Mouse (Mus musculus) megakaryocyte, adult 5-6 weeks (primary cell): ENCODE measurements around the gene Arid5a. TPM values are rescaled to one million over a fixed set of nuclear protein-coding genes. Genes with fewer than 3 reads are reported as not detected.

ENCODE experiments used
- ATAC-seq: 2 replicates; pipeline ENCODE4 v1.8.0; 2016; ENCODE audit warnings: mild to moderate bottlenecking, inconsistent platforms; ENCODE audit not compliant: poor library complexity, severe bottlenecking
- total RNA-seq, 2 experiments: library from RNA; stranded (forward) in 1 of 2; stranded (reverse) in 1 of 2; fragments of 153-499, 151-499 nt in 1 of 2; fragments of 221-1000, 200-1000 nt in 1 of 2; gene quantifications; 2 replicates each; pipeline versions ENCODE4 v1.2.3 to v1.2.4; 2015 to 2017

Gene Arid5a
- total RNA-seq, 2 experiments from 2014 or later, result 14.6 to 31.9 TPM

- ATAC-seq, result no peak
Measured at GRCm38 (mm10) chr1:36281849-36282248, 25.7 kb upstream of the Arid5a start.

- ATAC-seq, result no peak
Measured at GRCm38 (mm10) chr1:36293470-36293869, 14.1 kb upstream of the Arid5a start.

GRCm38 (mm10) chr1:36294402-36294801, 13.1 kb upstream of the Arid5a start:
- ATAC-seq, result no peak

- ATAC-seq, result peak; percentile 85
Measured at GRCm38 (mm10) chr1:36296466-36297149, 10.9 kb upstream of the Arid5a start.

- no peak for ATAC-seq
Measured at GRCm38 (mm10) chr1:36298107-36298506, 9.4 kb upstream of the Arid5a start.

GRCm38 (mm10) chr1:36299126-36299525, 8.4 kb upstream of the Arid5a start:
- ATAC-seq, result no peak

- no peak for ATAC-seq
Measured at GRCm38 (mm10) chr1:36299676-36300075, 7.9 kb upstream of the Arid5a start.

- no peak for ATAC-seq
Measured at GRCm38 (mm10) chr1:36300486-36300885, 7.0 kb upstream of the Arid5a start.

GRCm38 (mm10) chr1:36302273-36302672, 5.3 kb upstream of the Arid5a start:
- no peak for ATAC-seq

- ATAC-seq, result no peak
Measured at GRCm38 (mm10) chr1:36302957-36303356, 4.6 kb upstream of the Arid5a start.

GRCm38 (mm10) chr1:36303381-36304320, 3.9 kb upstream of the Arid5a start:
- no peak for ATAC-seq

GRCm38 (mm10) chr1:36304764-36305163, 2.8 kb upstream of the Arid5a start:
- ATAC-seq, result no peak

- ATAC-seq, result no peak
Measured at GRCm38 (mm10) chr1:36306120-36306519, 1.4 kb upstream of the Arid5a start.

GRCm38 (mm10) chr1:36307121-36307494, 425 bp upstream of the Arid5a start:
- peak; percentile 13; the same call in 1 of the 2 replicates for ATAC-seq

- peak; percentile 16 for ATAC-seq
Measured at GRCm38 (mm10) chr1:36308451-36308901, 943 bp downstream of the Arid5a start.

GRCm38 (mm10) chr1:36308966-36309475, 1.5 kb downstream of the Arid5a start:
- ATAC-seq, result no peak

- peak; percentile 28 for ATAC-seq
Measured at GRCm38 (mm10) chr1:36309498-36309901, 2.0 kb downstream of the Arid5a start.

- ATAC-seq, result peak; percentile 45; the same call in 1 of the 2 replicates
Measured at GRCm38 (mm10) chr1:36314959-36315775, 7.6 kb downstream of the Arid5a start.

- no peak for ATAC-seq
Measured at GRCm38 (mm10) chr1:36315776-36316100, 8.2 kb downstream of the Arid5a start.

GRCm38 (mm10) chr1:36321164-36321563, 13.6 kb downstream of the Arid5a start:
- no peak for ATAC-seq
